Mouse (Mus musculus) heart, postnatal 14 days (tissue): ENCODE measurements around the gene Wnt4. TPM values are rescaled to one million over a fixed set of nuclear protein-coding genes. Genes with fewer than 3 reads are reported as not detected.
A peak's percentile ranks its signal among the peaks of the same experiment; 100 is the strongest.

ENCODE experiments used
- DNase-seq, 2 experiments: peaks; one replicate each; pipeline ENCODE4 v3.0.0; 2021 to 2022
- intact Hi-C: fragments of 180-260 bp; cut with DNase I; formaldehyde crosslinking; loops from one replicate; pipeline ENCODE4 v1.15.1; 2025
- long read RNA-seq, 2 experiments: library from polyadenylated mRNA; stranded (forward); transcript quantifications; one replicate each; pipeline ENCODE4 v2.0.0; 2021
- total RNA-seq, 2 experiments: library from RNA; stranded (reverse); gene quantifications; 2 replicates each; pipeline ENCODE4 v1.2.3; 2021

Gene Wnt4
- under 1 TPM; 0.55 to 0.61 TPM for total RNA-seq
- long read RNA-seq, experiment 1, full-length matches to known transcripts, result 2 of 2 reads
- long read RNA-seq, experiment 1, partial matches to known transcripts, result 0 of 2 reads
- long read RNA-seq, experiment 1, other reads (novel, unspliced or antisense), result 0 of 2 reads
- long read RNA-seq, experiment 2, result 0 reads

DNA sequence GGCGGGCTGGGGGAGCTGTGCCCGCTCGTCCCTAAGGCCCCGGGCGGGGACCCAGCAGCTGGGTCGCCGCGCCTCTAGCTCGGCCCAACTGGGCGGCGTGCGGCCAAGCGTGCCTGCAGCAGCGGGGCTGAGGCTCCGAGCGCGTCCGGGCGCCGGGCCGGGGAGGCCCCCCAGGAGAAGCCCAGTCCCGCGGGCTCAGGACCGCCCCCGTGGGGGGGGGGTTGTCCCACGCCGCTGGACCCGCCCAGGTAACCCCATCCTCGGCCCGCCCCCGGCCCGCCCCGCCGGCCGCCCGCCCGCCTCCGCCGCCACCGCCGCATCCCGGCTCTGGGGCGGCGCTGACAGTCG, at the start of gene Wnt4:
Gene Wnt4, plus strand, starts transcription at position 324 of the 348 bp plus-strand sequence.
- intact Hi-C loops, result no loop called here
- DNase-seq, result peak; percentile 57 to 73

DNA sequence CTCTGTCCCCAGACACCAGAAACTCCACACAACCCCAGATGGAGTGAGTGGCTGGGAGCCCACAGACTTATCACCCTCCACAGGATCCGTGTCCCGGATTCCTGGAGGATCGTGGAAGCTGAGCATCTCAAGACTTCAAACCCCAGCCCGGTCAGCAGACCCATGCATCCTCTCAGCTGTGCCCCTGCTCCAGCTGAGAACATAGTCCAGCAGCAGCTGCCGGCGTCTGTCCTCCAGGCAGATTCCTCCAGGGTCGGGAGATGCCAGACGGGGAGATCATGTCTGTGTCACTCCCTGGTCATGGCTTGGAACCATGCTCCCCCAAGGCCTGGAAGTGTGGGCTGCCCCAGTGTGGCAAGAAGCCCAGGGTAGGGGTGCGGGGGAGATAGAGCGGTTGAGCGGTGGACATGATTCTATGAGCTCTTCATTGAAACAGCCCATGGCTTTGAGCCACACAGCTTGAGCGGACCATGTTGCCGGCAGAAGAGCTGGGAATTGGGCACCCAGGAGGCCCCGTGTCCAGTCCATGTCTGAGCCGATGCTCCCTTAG, 48.6 kb upstream of the Wnt4 start:
- peak in 1 of 2 experiments; percentile 40 for DNase-seq
- intact Hi-C loops, result no loop called here

DNA sequence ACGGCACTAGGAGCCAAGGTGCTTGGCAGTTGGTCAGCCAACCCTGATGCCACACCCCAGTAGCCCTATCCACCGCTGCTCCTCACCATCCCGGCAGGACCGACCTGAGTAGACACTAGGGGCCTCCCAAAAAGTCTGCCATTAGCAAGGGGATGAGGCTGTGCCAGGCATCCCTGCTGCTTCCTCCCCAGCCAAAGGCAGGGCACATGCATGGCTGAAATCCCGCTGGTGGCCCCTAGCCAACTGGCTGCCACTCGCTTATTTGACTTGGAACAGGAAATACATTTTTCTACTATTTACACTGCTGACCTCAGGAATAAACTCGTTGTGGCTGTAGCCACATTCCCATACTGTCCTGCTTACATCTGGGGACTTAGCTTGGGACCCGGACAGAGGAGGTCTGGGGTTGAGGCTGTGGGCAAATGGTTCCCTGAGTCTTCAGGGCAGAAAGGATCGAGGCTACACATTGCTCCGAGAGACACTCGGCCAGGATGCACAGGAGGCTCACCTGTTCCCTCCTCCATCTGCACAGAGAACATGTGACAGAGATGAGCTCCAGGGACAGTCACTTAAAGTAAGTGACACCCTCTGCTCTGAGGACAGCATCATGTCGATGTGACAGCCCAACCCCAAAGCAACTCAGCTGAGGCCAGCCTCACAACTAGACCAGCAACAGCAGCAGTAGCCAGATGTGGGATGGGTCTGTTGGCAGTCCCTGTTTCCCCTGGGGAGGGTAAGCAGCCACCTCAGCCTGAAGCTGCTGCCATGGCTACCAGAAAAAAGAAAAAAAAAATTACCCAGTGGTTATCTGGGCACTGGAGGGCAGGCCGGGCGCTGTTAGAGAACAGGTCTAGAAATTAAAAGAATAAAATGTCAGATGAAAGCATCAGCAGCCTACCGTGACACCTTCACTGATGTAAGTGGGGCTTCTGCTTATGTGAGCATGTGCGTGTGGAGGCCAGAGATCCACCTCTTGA, 45.5 kb upstream of the Wnt4 start:
- peak; percentile 66 to 76 for DNase-seq
- intact Hi-C loops, result no loop called here

DNA sequence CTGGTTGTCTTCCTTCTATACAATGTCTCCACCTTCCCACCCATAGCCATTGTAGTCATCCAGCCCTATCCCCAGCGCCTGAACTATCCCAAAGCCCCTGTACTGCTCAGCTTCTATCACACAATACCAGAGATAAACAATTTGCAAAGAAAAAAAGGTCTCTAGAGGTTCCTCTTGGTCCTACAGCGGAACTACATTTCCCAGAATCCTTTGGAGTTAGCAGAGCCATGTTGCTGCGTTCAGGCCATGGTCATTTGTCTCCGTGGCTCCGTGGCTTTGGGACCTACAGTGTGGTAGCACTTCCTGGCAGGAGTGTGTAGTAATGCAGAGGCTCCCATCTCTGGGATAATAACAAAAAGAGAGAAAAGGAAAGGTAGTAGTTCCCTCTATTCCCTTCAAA, 43.7 kb upstream of the Wnt4 start:
- DNase-seq, result no peak
- intact Hi-C loops, result no loop called here

DNA sequence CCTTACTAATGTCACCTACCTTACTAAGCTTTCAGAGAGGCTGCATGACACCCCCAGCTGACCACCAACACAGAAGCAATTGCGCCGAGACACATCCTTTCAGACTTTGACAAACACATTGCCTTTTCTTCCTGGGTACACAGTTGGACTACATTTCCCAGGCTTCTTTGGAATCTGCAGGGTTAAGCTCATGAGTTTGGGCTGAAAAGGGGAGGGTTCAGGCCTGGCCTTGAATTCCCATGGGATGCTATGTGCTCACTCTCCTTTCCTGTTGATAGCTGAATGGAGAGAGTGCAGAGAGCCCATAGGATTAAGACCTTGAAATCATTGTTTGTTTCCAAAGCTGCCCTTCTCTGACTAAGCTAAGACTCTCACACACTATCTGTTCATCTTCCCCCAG, 42.8 kb upstream of the Wnt4 start:
- intact Hi-C loops, result no loop called here
- no peak for DNase-seq

DNA sequence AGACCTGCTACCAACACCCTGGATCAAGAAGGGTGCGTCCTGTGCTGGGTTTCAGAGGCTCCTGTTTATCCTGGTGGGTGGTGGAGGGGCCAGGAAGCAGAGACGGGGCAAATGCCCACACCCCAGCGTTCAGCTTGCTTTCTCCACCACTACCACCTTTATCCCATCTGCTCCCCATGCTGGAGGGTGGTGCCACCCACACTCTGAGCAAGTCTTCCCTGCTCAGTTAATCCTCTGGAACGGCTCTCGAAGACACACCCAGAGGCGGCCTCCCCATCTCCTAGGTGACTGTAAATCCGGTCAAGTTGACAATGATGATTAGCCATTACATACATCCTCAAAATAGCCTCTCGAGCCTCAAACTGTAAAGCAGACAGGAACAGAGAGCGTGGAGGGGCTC, 41.9 kb upstream of the Wnt4 start:
- intact Hi-C loops, result no loop called here

DNA sequence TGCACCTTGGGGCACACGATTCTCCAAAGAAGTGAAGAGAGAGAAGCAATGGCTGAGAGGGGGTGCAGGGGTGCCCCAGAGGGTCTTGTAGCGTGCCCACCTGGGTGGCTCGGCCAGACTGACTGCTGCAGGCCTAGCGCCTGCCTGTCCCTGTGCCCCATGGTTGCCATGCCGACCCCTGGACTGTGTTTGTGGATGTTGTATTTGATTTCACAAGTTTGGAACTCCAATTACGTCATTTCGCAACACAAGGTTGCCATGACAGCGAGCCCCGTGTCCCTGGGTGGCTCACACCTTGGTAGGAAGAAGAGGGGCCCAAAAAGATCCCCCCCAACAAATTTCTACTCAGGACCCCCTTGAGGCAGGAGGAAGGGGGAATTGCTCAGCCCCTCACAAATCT, 32.4 kb upstream of the Wnt4 start:
- intact Hi-C loops, result no loop called here
- no peak for DNase-seq

More for the DNA sequence above, 41.9 kb upstream of the Wnt4 start:
- no peak for DNase-seq

DNA sequence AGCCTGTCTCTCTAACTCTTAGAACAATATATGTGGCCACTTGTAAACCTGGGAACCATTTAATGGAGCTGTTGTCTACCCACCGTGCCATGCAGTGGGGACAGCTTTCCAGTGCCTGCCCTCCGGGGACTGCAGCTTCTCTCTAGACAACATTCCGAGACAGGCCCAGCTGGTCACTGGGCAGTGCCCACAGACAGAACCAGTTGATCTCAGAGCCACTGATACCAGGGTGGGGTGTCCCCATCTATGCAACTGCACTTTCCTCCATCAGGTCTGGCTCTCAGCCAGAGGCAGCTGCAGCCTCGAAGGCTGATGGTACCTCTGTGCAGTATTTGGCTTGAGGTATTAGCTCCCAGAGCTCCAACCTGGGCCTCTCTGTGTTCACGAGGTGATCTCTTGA, 27.0 kb upstream of the Wnt4 start:
- no peak for DNase-seq
- intact Hi-C loops, result no loop called here

DNA sequence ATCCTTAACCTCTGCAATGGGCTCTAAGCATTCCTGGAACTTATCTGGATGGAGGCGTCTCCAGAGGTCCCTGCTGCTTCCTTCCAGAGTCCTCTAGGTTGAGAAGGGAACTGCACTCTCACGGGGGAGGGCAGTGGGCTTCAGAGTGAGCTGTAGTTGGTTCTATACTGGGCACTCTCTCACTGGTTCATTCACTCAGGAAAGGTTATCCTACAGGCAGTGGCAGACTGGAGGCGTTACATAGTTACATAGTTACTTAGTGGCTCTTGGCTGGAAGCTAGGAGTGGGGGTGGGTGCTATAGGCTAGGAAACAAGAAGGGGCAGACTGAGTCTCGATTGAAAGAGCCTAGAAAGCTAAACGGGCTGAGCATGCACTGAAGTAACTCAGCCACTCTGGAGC, 26.4 kb upstream of the Wnt4 start:
- no peak for DNase-seq
- intact Hi-C loops, result no loop called here

DNA sequence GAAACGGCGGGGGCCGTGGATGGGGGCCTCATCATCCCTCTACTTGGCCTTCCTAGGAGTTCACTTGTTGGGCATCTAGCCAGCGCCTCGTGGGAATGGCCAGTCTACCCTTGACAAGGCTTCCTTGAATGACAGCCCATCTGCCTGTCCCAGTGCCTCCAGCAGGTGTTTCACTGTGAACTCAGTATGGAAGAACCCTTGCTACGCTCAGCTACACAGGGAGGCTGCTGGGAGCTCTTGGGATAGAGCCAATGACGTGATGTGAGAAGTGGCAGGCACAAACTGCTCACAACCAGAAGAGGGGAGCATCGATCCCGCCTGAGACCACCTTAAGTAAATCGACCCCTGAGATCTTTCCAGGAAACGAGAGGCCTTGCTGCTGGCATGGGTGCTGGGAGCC, 23.7 kb upstream of the Wnt4 start:
- intact Hi-C loops, result no loop called here
- DNase-seq, result no peak

DNA sequence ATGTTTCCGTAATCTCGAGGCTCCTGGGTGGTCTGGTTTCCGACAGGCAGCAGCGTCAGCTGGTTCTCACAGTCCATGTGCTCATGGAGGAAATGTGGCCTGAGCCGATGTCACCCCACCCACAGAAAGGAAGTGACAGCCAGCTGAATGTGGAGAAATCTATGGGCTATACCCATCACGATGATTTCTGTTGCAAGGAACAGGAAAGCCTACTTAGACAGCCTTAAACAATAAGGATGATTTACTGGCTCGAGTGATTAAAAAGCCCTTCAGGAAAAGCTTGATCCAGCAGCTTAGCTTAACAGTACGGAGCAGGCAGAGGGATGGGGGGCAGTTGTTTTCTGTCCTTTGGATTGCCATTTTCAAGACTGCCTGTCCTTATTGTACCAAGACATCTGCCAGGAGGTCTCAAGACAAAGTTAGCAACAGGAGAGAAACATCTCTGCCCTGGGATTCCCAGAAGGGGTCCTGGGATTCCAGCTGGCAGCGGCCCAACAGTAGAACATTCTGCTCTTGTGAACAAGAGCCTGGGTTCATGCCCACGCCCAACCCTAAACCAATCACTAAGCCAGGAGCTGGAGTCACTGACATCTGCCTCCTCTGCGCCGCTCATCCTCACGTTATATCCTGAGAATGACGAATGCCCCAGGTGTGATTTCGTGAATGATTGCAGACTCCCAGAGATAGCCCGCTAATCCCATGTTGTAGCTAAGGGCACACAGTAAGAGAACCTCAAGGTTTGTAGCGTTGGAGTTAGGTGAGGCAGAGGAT, 22.9 kb upstream of the Wnt4 start:
- intact Hi-C loops, result no loop called here
- no peak for DNase-seq

DNA sequence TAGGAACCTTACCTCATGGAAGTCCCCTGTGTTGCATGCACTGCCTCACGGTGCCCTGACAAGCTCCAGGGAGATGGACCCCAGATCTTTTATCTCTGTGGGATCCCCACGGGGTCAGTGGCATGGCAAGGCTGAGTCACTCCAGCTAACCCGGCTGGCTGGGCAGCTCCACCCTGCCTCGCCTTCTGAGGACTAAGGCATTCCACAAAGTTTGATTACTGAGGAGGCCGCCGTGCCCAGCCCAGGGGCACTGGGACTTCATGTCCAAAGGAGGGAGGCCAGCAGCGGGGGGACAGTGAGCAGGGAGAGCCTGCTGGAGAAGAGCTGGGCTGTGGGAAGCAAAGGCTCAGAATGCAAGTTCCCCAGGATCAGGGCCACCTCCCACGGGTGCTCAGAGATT, 21.7 kb upstream of the Wnt4 start:
- no peak for DNase-seq
- intact Hi-C loops, result no loop called here

DNA sequence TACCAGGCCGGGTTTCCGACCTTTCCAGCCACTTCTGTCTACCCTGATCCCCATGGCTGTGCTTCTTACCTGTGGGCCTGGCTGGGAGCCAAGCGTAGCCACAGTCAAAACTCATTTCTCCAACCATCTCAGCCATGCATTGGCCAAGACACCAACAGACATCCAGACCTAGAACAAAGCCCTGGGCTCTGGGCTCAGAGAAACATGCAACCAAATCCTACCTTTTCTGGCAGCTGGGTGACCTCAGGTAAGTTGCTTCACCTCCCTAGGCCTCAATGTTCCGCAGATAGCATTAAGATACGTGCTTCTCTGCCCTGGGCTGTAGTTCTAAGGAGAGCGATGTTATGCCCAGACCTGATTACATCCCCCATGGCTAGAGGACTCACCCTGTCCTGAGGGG, 15.5 kb upstream of the Wnt4 start:
- intact Hi-C loops, result no loop called here
- no peak for DNase-seq

DNA sequence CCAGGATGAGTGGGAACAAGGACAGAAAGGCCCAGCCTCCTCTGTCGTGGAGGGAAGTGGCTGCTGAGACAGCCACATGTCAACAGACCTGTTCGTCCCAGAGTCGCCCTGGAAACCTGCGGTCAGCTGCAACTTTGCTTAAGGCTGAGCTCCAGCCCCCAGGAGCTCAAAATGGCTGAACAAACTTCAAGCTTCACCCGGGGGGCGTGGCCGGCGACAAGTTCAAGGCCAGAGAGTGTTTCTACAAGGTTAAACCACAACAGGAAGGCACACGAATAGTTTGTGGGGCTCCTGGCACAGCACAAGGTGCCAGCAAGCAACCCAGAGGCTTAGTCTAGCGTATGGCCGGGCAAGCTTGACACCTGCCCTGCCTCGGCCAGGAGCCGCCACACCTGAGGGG, 13.2 kb upstream of the Wnt4 start:
- intact Hi-C loops, result no loop called here

DNA sequence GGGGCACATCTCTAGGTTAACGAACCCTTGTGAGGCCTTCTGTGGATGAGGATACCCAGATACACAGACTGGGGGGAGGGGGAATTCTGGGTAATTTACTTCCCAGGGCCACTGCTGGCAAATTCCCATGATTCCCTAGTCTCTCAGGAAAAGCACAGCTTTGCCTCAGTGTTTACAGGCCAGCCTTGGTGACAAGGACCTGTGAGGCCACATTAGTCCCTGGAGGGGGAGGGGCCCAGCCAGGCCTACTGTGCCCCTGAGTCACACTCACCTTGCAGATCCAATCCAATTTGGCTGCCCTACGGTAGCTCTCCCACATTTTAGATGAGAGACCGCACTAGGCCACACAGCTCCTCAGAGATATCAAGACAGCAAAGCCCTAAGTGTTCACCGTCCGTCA, 12.2 kb upstream of the Wnt4 start:
- intact Hi-C loops, result no loop called here
- no peak for DNase-seq

More for the DNA sequence above, 13.2 kb upstream of the Wnt4 start:
- no peak for DNase-seq

DNA sequence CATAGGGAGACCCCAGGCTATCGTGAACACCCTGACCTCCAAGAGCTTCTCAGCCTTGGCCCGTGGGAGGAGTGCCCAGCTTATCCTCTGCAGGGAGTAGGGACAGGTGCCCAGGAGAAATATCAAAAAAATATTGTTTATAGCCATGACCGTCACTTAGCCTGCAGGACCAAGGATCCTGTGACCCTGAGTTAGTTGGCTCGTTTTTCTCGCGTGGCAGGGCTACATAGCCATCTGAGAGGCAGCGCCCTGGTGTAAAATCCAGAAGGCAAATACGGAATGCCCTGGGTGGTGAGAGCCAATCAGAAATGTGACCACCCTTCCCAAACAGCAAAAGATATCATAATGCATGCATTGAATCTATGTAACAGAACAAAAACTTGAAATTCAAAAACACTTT, 8.7 kb upstream of the Wnt4 start:
- no peak for DNase-seq
- intact Hi-C loops, result no loop called here

DNA sequence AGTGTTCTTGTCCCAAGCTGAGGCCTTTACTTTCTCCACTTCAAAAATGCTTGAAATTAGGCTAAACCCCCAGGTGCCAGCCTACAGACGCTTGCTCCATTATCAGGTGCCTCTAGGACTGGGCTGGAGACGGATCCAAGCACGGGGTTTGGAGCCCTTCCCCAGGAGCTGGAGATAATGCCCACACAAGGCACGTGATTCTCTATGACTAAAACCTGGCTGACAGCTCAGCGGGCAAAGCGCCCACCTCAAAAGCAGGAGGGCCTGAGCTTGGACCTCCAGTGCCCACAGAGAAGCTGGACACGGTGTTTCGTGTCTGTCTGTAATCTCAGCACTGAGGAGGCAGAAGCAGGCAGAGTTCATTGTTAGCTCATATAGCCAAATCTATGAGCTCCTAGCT, 5.4 kb upstream of the Wnt4 start:
- DNase-seq, result peak; percentile 40 to 43
- intact Hi-C loops, result no loop called here

DNA sequence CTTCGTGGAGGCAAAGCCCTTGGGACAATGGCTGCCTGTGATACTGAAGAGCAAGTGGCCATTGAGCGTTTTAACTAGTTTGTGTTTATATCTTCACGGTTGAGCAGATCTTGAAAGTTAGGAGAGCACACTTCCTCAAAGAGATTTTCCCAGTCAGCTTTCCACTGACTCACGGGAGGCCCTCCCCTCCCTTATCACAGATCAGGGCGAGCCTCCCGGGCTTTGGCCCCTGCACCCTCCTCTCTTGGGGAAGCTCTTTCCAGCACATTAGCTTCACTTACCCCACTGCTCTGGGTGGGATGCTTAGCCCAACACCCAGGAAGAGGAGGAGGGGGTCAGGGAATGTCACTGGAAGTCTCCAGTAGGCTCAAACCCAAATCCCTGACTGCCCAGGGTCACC, 3.0 kb upstream of the Wnt4 start:
- DNase-seq, result no peak
- intact Hi-C loops, result no loop called here

DNA sequence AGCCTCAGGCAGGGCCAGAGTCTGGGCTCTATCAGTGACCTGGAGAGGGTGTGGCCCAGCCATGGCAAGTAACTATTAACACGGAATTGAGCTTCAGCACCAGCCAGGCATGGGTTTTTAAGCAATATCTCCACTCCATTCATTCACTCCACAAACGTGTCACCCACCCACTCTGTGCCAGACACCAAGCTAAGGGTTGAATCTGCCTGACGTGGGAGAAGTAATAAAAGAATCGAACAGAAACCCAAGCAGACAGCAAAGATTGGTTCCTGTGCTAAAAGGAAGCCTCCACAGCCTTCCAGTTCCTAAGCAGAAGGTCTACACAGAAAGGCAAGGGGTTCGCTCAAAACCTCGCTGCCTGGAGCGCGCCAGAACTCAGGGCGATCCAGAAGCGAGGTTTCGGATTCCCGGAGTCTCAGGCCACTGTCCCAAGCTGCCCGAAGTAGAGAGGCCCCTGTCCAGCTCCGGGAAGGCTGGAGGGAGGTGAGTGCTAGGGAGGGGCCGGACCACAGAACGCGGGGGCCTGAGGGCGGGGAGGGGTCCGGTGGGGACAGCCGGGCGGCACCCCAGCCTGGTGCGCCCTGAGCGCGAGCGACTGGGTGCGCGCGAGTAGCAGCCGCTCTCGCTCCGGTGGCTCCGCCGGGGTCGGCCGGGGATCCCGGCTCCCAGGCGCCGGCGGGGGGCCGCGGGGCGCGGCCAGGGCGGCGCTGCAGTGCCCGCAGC, 685 bp upstream of the Wnt4 start:
- no peak for DNase-seq
- intact Hi-C loops, result no loop called here

DNA sequence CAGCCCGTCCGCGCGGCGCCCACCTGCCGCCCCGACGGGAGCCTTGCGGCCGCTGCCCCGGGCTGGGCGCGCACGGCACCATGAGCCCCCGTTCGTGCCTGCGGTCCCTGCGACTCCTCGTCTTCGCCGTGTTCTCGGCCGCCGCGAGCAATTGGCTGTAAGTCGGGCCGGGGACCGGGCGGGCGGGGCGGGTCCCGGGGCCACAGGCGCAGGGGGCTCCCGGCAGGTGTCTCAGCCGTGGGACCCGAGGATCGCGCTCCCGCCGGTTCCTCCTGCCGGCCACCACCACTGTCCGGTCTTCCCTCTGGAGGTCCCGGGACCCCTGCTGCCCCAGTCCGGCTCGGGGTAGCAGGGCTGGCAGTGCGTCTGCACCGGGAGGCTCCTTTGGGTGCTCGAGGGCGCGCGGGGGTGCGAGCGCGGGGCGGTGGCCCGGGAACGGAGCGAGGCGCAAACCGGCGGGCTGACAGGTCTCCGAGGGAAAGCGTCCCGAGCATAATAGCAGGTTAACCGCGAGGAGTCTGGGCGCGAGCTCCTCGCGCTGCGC, 383 bp downstream of the Wnt4 start:
- intact Hi-C loops, result no loop called here
- no peak for DNase-seq
